Mouse (Mus musculus) kidney, postnatal 25 days (tissue): Measurements from ENCODE around the gene Mcf2l.

Source experiments
- DNase-seq, 2 experiments: peaks; one replicate each; pipeline ENCODE4 v3.0.0; 2021; ENCODE audit warnings: mixed read lengths in 2 of 2

The Mcf2l gene

DNA sequence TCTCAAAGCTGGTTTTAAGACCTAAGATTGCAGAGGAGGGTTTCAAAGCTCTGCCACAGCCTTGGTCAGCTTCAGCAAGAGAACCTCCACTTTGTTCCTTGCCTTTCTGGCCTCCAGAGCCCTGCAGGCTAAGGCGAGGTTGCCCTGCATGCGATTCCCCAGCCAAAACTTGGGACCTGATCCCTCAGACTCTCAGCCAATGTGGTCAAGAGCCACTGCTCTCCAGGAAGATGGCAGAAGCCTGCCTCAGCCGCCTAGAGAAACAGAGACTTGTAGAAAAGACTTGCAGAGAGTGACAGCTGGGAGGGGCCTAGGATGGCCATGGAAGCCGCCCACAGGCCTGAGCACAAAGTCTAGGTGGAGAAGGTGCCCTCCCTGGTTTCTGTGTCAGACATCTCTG, 1.4 kb downstream of the Mcf2l start:
- peak; percentile 44 to 64 for DNase-seq

DNA sequence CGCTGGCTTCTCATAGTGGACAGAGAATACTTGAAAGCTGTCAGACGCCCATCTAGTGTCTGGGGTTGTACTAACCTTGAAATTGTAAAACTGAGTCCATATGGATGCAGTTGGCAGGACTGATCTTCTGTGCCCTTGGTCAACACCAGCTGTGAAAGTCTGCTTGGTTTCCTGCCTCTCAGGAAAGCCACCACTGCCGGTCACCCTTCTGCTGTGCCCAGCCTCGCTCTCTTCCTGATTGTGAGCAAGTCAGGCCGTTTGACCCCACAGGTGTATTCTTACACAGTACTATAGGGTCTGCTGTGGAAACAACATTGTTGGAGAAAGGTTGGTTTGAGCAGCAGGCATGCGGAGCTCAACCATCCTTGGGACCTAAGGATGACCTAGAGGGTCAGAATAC, 3.5 kb downstream of the Mcf2l start:
- no peak for DNase-seq

DNA sequence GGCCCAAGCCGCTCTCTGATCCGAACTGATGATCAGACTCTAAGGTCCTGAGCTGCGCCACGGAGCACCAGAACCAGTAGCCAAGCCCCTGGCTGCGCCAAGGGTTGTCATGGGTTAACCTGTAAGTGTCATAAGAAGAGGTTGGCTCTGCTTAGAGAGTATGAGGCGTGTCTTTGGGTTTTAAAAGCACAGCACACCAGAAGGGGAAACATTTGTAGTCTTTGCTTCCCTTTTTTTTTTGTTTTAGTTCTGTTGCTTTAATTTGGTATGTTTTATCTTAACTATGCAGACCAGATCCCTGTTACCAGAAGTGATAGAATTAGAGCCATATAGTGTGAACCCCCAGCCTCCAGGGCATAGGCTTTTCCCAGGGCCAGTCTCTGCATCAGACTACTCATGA, 6.6 kb downstream of the Mcf2l start:
- DNase-seq: no peak

DNA sequence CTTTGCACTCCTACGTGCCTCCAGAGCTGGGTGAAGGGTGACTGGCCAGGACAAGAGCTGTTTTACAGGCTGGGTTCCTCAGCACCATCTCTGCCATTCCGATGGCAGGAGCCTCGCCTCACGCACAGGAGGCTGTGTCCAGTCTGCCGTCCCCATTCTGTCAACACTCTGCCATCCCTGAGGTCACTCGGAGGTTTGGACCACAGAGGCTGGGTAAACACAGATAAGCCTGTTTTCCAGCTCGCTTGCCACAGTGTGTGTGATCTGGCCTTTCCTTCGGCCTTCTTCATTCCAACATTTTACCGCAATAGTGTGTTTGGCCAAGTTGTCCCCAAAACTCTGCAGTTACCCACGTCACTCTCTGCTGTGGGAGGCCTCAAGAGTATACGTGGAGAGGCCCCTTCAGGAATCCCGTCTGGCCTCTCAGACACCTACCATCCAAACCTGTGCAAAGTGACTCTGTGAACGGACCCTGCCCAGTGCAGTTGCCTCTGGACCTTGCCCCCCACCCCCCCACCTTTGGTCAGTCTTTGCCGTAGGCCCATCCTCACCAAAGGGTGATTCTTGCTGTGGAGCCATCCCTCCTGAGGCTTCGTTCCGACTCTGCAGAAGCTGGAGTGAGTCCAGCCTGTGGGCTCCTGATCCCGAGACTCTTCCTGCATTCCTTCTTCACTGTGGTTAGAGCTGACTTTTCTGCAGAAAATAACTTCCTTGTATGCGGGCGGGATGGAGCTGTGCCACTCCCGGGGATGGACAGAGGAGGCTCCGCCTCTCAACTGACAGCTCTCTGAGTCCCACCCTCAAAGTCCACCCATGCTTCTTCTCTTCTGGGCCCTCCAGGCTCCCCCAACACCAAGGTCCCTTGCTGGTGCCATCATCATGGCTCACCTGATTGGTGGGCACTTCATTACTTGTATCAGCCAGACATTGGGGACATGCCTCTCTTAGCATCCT, 9.7 kb downstream of the Mcf2l start:
- no peak for DNase-seq

DNA sequence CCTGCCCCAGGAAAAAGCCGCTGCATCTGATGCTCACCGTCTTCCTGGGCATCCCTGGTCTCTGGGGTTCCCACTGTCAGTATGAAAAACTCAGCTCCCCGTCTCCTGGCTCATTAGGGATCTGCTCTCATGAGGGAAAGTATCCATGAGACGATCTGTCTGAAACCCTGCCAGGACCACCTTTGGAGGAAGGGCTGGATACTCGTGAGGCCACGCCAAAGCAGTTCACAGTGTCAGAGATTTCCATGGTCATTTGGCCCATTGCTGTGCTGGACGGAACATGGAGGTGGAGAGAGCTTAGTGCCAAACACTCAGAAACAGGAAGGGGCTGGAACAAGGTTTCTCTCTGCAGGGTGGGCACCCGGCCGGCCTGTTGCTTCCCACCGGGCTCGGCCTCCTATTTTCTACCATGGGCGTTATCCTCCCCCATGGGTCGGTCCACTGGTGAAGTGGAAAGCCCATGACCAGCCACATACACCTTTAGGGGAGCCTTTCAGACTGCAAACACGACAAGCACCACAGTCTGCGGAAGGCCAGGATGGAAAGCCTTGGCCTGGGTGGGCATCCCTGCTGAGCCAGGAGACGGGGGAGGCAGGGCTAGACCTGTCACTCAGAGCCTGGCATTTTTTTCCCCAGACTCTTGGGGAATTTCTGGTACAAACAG, 14.3 kb downstream of the Mcf2l start:
- no peak for DNase-seq

DNA sequence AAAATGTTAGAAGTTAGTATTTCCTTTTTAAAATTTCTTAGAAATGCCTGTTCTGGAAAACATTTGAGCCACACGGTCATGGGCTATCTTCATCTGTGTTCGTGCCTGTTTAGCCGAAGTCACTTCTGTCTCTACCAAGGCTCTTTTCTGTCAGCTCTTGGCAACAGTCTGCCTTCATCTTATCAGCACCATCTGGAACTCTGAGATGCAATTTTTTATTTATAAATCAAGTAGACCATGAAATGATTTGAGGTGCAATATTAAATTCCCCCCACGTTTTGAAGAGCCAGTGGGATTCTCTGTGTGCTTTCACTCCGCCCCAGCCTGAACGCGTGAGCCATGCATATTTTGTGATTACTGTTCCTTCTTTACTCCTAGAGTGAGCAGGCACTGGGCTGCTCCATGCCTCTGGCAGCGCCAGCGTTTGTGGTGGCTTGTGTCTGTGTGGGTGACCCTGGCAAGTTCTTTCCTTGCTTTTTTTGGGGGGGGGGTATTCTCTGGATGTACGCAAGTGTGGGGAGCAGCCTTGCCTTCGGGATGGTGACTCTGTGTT, 15.5 kb downstream of the Mcf2l start:
- DNase-seq: no peak

DNA sequence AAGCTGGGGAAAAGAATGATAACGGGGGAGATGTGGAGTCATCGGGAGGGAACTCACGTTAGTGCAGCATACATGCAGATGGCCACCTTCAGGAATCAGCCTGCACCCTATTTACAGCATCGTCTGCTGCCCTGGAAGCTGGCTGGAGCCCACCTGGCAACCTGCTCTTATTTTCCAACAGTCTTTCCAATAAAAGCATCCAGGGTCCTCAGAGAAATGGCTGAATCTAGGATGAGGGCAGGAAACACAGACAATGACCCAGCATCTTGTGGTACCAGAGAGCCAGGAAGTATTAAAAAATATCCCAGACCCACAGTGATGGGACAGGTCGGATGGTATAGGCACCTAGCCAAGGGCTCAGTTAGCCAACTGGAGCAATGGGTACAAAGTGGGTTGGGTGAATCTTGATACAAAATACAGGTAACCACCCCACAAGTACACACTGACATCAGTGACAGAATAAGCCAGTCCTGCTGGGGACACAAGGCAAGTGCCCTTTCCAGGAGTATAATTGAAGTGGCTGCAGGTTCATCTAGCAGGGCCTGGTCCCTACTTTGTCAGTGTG, 19.4 kb downstream of the Mcf2l start:
- no peak for DNase-seq

DNA sequence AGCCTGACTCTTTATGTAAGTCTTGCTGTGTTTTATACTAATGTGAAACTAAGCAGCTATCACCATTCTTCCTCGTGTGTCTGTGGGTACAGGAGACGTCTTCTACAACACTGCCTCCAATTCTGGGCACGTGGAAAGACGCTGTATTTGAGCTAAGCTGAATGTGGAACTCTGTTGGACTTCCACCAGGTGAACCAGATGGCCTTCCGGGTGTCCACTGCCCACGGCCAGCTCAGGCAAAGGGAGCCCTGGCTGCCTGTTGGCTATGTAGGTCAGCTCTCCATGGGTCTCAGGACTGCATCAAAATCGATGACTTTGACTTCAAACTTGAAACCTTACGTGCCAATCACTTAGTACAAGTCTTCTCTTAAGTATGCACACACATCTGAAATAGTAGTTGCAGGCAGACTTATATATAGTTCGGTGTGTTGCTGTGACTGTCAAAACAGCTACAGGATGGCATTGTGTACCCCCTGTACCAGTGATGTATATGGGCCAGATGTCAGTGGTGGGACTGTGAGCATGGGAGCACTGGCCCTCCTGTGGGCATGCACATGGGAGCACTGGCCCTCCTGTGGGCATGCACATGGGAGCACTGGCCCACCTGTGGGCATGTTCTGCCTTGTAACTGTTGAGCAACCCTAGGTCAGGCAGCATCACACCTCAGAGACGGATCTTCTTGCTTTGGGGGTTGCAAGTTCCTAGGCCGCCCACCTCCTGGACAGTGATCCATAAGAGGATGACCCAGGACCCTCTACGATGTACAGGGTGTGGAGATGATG, 20.4 kb downstream of the Mcf2l start:
- no peak for DNase-seq

DNA sequence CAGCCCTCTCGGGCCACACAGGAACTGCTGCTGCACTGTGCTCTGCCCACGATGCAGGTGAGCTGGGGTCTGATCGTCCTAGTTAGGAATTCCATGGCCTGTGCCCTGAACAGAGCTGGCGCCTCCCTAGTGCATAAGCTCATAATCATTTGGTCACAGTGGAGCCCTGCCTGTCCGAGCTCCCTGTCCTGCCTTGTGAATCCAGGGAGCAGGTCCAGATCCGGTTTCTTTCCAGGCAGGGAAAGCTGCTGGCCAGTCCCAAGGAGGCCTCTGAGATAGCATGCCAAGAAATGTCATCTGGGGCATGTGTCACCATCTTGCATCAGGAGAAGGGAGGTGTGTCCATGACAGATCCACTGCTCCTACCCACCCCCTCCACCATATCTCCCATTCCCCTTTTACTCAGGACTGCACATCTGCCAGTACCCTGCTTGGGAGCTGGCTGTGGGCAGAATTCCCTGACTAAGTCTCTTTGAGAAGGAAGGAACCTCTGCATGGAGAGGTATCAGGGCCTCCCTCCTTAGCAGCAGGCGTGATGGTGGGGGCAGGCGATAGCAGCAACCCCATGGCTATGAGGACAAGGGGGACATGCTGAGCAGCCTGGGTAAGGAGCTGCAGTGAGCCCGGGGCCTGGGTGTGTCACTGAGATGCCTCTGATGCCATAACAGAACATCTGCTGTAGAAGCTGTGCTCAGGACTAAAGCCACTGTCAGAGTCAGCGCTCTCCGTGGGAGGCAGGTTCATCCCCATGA, 21.4 kb downstream of the Mcf2l start:
- no peak for DNase-seq

DNA sequence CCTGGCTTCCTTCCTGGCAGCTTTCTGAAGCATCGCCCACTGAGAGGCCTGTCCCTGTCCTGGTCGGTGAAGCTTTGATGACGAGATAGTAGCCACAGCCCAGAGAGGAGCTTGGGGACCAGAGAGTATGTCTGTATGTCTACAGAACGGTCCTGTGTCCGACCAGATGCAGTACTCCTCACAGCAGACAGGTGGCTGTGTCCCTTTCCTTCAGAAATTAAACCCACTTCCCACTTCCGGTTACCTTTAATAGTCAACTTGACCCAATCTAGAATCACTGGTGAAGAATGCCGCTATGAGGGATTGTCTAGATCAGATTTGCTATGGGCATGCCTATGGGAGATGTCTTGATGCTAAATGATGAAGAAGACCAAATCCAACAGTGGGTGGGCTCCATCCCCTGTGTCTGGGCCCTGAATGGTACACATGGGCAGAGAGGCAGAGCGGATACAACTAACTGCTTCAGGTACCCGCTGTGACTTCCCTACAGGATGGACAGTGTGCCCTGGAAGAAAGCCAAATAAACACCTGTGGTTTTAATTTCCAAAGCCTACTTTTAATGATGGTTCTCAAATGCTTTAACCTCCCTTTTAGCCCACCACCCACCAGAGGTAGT, 22.0 kb downstream of the Mcf2l start:
- DNase-seq: peak in 1 of 2 experiments; percentile 29

DNA sequence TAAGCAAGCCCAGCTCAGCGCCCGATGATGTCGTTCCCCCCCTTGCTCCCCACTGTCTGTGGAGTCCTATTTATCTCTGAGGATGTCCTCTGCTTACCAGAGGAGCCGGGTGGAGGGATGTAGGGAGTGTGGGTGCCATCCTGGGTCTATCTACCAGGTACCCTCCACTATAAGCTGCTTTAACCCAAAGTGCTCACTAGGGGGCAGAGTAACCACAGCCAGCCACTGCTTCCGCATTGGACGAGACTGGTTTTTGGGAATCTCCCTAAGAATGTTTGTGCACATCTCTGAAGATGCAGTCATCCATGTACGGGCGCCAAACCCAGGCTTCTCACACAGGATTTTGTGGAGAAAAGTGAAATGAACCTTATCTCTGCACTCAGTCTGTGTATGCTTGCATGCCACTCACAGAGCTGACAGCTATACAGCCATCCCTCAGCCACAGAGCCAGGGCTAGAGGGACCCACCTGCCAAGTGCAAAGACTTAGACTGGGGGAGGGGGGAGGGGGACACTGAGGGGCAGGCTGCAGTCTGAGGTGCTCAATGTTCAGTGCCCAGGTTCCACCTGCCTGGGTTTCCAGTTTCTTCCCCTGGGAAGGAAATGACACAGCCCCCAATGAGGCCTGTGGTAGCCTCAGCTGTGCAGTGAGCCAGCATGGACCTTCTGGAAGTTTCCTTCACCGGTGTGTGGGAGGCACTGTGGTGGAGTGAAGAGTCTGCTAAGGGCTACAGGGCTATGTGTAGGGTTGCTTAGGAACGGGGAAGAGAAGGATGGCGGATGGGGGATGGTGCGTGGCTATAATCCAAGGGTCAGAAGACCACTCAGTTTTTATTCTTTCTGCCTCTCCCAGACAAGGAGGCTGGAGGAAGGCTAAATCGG, 23.1 kb downstream of the Mcf2l start:
- peak; percentile 61 to 70 for DNase-seq

DNA sequence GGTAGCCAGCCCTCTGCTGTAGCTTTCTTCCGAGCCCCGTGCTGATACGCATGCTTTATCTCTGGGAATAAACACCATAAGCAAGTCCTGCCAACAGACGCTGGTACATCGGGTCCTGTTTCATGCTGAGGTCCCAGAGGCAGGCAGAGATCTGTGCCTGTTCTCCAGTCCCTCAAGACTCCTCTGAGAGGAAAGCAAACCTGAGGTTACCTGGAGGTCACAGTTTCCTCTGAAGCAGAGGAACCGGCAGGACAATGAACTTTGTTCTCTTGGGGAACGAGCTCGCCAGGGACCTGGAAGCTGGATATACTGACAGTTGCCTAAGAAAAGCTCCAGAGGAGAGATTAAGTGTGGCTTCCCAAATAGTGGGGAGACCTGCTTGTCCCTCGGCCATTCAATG, 24.2 kb downstream of the Mcf2l start:
- DNase-seq: peak; percentile 49 to 82

DNA sequence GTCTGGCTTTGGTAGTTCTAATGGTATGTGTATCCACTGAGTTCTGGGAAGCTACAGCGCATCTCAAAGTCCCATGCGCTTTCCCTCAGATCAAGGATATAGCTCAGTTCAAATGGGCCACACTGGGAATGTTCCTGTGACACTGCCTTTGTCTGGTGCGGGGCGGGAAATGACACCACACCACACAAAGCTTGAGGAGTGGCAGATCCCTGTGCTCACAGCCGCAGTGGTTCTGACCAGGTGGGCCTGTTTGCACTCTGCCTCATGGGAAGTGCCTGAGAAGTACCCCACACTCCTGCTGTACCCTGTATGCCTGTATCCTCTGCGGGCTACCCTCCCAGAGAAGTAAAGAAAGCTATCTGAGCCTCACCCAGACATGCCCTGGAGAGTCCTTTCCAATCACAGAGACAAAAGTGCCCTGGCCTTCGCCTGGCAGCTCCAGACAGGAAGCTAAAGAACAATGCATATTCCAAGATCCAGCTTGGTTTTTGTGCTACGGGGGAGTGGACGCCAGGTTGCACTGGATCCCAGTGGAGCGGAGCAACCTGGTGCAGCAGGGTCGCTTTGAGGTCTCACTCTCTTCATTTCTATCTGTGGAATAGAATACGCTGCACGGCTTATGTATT, 30.3 kb downstream of the Mcf2l start:
- DNase-seq: peak in 1 of 2 experiments; percentile 45

DNA sequence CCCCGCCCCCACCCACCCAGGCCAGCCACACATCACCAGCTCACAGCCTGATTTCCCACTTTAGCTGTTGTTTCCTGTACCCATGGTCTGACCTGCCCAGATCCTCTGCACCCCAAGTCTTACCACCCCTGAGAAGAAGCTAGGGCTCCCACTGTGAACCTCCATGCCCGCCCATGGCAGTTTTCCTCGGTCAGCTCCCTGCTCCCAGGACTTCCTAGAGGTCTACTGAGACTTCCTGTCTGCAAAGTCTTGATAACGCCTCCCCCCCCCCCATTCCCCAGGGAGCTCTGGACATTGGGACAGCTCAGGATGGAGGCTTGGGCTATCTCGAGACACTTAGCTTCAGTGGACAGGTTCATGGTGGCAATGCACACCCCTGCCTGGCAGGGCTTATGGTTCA, 31.5 kb downstream of the Mcf2l start:
- peak in 1 of 2 experiments; percentile 42 for DNase-seq

DNA sequence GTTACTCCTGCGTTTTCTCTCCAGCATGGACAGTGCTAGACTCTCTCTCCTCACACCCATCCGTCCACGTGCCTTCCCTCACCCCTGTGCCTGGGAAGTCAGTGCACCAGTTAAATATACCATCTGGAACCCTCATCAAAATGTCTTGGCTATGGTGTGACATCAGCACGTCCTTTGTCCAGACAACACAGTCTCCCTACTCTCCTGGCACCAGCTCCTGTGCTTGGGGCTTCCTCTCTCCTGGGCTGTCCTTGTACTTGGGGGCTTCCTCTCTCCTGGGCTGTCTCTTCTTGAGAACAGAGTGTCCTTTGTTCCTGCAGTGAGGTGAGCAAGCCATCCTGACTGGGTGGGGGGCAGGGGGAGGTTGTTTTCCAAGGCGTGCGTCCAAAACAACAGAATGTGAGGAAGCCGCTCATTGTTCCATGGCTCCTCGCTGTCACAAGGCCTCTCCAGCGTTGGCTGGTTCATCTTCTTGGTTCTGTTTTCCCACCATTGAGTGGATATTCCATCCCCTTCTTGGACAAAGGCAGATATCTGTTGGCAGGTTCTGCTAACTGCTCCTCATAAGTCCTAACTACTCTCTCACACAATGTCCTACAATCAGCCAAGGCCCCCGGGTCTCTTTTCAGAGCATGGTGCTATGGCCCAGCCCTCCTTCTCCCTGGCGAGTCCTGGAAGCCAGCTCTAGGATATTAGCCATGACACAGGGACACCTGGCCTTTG, 32.2 kb downstream of the Mcf2l start:
- peak; percentile 49 to 88 for DNase-seq

DNA sequence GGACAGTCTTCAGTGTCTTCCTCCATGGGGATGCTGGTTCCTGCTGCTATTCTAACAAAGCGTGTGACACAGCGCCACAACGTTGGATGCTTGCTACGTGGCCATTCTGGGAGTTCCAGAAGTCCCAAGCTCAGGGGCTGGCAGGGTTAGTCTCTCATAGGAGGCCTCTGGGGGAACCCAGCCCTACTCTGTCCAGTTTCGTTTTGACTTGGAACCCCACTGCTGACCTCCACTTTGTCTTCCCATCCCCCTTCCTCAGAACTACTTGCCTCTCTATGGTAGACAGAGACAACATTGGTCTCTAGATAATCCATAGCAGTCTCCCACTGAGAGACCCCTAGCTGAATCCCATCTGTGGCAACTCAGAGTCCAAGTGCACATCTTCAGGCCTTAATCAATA, 33.0 kb downstream of the Mcf2l start:
- no peak for DNase-seq

DNA sequence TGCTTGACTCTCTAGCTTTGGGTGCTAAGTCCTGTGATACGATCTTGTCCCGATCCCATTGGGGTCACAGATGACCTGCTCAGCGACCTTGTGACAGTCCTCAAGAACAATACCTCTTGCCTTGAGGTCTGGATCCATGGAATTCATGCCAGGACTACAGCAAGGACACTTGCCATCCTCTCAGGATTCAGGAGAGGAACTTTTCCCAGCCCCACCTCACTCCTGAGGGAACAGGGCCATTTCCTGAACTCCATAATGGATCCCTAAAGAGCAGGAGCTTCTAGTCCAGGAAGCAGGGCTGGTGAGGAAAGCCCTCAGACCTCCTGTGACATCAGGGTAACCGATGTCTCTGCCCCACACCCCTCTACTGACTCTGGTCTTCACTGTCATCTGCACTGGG, 34.1 kb downstream of the Mcf2l start:
- DNase-seq: peak in 1 of 2 experiments; percentile 69

DNA sequence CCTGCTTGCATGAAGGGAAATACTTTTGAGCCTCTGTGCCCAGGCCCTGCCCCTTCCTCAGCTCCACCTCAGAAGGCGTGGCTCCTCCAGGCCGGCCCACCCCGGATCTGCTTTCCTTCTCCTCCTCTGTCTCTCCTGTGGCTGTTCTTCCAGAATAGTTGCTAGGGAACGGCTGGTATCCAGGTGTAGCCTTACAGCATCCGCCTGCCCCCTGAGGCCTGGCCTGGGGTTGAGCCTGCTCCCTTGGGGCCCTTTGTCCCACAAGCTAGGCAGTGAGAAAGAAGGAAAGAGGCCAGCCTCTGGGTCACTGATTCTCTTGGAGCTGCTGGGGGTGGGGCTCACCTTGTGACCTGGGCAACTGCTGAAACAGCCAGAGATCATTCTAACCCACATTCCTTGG, 38.4 kb downstream of the Mcf2l start:
- DNase-seq: peak; percentile 84 to 92
